Mouse (Mus musculus) spleen, embryonic (tissue): ENCODE measurements around the gene Gosr2.

Experiments
- CTCF ChIA-PET: fragments of 350-600 bp; sonication (Branson Sonifier 250); formaldehyde crosslinking; loops from one replicate; lab custom pipeline; 2022; lab: Charles Lee

Gosr2 gene

DNA sequence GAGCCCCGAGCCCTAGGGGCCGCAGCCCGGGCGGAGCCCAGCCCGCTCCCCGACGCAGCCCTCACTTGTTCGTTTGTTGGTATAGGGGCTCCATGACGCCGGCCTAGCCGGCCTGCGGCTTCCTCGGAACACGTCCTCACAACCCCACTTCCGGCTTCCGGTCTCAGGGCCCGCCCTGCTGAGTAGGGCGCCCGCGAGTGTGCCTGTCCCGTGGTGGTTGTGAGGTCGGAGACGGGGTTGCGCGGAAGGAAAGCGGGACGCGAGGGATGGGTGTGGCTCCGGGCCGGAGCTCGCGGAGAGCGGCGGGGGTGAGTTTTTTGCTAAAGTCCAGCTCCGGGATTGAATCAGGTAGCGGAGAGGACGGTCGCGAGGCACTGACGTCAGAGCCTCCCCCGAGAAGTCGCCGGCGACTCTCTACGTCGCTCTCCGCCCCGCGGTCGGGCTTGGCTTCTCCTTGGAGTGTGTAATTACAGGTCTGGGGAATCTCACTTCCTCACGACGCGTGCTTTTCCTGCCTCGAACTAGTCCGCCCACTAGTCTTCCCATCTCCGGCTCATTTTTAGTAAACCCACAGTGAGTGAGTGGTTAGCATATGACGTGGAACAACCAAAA is at the start of gene Gosr2:
Gene Gosr2 (minus strand): TSS at position 334 of the 612 bp plus-strand sequence.
- CTCF ChIA-PET: interaction anchor here (0.6 kb wide), 2 partner anchors 366 to 971 kb away, joined by 5 read pairs; no protein-coding TSS in a partner anchor

DNA sequence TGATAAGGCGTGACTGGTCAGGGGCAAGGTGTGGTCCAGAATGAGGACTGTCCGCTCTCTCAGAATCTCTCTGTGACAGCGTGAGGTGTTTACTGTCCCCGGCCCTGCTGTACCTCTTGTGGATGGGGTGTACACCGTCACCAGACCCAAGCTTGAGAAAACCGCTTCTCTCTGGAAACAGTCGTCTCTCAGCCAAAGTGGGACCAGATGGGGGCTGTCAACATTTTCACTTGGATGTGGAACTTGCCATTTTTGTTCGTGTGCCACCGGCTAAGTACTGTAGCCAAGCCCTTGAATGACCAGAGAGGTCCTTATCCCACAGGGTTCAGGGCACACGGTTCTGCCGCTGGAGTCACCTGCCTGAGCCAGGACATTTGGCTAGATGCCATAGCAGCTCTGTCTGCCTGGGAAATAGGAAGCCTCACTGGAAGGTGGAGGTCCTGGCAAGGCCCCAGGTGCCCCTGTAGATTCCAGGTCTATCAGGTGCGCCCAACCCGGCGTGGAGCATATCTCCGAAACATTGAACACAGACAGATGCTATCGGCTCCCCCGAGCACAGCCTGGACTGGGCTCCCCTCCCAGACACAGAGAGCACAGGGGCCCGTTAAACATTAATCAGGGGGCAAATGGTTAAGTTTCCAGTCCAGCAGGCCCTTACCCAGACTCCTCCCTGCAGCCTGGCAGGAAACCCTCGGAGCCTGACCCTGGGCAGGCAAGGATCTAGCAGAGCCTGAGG is 37.5 kb upstream of the Gosr2 start:
- CTCF ChIA-PET: no interaction called here

DNA sequence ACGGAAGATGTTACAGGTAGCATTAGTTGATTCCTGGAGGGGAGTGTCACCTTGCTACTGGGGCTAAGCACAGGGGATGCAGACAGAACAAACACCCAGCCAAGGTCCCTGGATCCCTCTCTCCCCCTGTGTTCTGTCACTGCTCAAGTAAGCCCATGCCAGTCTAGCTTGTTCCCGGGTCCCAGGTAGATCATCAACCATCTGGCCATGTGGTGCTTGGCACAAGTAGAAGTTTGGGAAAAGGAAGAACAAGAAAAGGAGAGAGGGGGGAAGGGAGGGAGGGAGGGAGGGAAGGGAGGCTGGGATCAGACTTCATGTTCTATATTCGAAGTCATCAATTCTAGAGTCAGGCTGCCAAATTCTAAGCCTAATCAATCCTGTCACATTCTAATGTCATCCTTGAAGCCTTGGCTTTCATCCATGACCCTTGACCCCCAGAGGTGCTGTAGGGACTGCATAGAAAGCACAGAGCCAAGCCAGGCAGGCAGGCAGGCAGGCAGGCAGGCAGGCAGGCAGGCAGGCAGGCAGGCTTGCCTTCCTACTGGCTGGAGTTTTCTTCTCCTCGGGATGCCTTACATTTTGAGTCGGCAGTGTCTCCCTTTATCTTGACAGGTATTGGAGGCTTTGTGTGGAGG is 36.8 kb upstream of the Gosr2 start:
- CTCF ChIA-PET: no interaction called here

DNA sequence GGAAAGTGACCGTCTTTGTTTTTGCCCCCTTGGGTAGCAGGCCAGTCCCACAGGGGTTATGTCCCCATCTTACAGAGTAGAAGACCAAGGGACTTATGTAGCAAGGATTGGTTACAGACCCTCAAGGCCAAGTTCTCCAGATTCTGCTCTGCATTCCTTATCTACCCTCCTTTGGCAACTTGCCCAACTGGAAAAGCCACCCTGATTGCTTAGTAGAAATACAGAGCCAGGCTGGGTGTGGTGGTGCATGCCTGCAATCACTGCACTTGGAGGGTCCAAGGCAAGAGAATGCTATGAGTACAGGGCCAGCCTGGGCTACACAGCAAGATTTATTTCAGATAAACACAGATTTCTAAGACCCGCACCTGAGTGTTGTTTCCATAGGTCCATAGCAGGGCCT is 36.3 kb upstream of the Gosr2 start:
- CTCF ChIA-PET: no interaction called here

DNA sequence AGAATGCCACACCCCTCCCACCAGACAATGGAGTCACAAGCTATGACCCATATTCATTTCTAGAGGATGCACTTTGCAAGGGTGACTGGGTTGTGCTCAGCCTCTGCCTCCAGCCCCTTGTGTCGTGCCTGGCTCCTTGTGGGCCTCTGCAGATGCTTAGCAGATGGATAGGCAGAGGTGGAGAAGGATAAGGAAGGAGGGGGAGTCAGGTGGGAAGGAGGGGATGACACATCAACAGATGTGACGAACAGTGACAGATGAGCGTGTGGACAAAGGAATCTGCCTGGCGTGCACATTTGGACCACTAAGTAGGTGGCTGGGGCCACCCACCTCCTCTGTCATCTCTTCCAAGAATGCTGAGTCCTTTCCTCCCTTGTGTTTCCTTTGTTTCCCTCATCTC is 35.4 kb upstream of the Gosr2 start:
- CTCF ChIA-PET: no interaction called here

DNA sequence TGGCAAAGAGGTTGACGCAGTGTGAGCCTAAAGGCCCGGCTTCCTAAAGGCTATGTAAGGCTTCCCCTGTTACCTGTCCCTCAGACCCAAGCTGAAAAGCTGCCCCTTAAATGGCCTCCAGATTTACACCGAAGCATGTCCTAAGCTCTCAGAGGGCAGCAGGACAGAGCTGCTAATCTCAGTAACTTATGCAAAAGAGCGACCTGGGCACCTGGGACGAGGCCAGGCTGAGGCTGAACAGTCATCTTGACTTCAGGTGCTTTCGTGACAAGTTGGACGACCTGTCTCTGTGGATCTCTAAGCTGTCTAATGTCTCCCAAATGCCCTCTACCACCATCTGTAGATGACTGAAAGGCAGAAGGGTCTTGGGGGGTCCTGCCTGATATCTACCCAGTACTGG is 34.6 kb upstream of the Gosr2 start:
- CTCF ChIA-PET: no interaction called here

DNA sequence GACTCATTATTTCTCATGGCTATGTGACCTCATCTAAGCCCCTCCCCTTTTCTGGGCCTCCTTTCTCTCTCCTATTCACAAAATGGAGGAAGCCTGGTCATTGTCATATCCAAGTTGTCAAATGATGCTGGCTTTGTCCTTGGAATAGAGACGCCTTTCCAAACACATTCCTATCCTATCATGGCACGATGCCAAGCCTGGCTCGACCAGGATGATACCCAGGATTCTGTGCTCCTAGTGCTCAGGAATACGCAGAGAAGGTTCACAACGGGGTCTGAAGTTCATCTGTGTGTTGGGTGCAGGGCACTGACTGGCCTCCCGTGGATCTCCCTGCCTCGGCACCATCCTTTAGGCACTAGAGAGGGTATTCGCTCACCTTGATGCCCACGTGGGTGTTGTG is 33.9 kb upstream of the Gosr2 start:
- CTCF ChIA-PET: no interaction called here

DNA sequence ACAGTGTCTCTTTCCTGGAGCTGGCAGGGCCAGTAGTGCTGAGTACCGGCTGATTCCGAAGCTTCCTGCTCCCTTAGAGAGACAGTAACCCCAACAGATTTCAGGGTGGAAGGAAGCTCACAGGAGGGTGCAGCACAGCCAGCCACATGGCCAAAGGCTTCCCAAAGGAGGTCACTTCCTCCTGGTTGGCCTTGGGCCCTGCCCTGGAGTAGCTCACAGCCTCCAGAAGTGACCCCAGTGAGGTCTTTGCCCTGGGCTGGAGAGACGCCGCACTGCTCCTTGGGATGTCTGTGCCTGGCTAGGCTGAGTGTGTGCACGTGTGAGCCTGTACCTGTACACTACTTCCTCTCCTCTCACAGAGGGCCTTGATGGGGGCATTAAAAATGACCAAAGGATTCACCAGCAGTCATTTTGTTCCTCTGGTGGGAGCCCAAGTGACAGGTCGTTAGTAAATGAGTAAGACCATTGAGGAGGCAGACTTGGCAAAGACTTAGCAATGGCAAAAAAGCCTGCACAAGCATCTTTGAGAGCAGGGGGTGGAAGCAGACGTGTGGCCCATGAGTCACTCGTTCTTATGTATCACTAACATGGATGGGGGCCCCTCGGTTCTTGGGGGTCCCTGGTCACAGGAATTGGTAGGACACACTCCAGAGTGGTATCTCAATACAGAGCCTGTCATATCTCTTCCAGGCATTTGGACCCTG is 31.7 kb upstream of the Gosr2 start:
- CTCF ChIA-PET: no interaction called here

DNA sequence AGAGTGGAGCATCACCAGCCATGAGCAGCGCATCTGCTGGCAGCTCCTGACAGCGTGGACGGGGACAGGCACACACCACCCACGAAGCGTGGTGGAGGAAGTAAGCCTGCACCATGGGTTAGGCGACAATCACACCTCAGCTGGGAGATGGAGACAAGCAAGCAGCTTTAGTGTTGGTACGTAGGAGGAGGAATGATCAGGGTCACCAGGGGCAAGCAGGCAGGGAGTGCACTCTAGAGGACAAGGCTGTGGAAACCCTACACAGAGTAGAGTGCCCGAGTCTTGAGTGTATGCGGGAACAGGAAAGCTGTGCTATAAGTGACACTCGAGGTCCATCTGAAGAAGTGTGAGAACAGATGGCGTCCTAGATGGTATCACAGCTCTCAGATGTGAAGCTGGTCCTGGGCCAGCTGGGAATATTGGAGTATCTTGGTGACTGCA is 26.7 kb upstream of the Gosr2 start:
- CTCF ChIA-PET: no interaction called here

DNA sequence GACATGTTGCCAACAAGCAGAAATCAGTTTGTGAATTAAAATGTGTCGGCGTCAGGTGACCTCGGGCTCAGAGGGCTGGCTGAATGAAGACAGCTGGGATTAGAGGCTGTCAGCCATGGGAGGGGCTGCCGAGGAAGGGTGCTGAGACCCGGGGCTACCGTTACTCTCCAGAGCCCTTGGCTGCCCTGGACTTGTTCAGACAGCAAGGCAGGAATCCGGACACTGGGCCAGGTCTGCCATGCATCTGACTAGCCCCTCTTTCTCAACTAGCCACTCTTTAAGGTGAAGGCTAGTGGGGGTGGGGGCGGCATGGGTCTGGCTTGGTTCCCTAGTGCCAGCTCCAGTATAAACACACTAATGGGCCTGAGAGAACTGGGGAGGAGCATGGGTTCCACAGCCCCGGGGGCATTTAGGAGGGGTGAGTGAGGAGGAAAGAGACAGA is 24.4 kb upstream of the Gosr2 start:
- CTCF ChIA-PET: no interaction called here

DNA sequence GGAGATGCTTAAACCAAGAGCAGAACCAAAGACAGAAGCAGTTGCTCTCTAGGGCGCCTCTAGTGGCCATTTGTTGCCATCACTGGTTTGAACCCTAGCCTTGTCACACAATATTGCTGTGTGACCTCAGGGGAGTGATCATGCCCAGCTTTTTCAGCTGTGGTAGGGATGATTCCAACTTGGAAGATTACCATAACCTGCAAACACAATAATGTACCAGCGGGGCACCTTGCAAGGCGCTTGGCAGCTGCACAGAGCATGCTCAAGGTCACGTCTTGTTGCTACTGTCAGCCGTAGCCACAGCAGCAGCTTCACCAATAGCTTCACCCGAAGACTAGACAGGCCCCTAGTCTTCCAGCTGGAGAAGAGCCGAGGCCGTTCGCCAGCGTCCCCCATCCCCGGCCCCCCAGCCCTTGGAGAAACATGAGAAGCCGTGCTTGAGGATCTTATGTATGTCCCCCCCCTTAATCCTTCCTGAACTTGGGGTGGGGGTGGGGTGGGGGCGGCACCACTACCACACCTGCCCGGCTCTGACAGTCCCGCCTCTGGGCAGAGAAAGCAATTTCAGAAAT is 23.9 kb upstream of the Gosr2 start:
- CTCF ChIA-PET: no interaction called here

DNA sequence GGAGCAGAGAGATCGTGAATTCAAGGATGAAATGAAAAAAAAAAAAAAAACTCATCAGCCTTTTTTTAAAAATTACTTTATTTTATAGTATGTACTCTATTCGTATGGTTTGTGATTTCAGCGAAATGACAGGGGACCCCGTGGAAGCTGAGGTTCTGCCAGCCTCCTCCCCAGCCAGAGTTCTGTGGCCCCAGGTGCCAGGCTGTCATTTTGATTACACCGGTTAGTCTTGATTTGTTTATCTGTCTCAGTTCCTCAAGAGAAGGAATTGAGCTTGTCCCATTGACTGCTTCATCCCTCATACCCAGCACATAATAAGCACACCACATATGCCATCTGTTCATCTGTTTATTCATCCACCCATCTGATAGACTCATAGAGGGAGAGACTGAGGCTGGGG is 21.7 kb upstream of the Gosr2 start:
- CTCF ChIA-PET: no interaction called here

DNA sequence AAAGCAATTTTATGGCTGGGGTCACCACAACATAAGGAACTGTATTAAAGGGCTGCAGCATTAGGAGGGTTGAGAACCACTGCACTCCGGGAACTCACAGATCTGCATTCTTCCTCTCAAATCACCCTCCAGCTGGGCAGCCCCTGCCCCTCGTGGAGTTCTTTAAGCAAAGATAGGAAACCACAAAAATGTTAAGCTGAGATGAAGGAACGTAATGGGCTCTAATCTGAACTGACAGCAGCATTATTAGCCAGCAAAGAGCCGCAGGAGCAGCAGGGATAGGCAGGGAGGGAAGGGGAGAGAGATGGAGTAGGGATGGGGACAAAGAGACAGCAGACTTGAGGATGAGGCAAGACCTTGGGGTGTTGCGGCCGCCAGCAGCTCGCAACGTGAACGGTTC is 19.3 kb upstream of the Gosr2 start:
- CTCF ChIA-PET: no interaction called here

DNA sequence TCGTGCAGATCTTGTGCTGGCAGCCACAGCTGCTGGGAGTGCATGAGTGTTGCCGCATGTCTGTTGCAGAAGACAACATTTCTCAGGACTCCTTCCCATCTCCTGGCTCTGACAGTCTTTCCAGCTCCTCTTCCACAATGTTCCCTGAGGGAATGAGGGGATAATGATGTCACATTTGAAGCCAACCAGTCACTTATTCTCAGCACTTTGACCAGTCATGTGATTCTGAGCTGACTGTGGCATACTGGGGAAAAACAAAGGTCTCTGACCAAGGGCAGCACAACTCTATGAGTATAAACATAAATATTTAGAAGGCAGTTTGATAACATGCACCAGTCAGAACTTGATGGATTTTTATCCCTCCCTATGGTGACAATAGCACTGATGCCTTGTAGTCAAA is 16.4 kb upstream of the Gosr2 start:
- CTCF ChIA-PET: no interaction called here

DNA sequence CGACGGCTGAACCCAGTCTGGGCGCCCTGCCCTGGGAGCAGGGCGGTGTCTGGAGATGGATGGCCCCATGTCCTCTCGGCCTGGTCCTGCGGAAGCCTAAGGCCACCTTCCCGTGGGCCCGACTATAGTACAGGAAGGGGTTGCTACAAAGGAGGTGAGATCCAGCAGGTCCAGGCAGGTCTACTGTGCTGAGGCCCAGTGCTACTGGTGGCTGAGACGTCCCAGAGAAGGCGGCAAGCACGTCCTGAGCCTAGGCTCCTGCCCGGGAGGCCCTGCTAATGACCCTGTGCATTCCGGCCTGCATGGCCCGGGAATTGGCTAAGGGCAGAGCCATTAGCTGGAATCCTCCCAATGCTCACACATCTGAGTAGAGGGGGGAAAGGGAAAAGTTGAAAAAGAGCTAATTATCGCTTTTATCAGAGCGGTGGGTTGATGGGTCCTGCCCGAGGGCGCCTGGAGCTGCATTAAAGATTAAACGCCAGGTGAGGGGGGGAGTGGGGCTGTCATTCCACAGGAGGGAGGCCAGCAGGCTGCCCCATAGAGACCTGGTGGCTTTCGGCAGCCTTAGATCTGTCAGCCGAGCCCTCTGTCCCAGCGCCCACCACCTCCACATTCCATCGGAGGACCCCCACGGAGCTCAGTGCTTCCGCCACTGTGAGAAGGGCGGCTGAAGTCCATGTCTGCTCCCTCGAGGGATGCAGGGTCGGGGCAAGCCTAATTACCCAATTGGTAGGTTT is 14.3 kb upstream of the Gosr2 start:
- CTCF ChIA-PET: no interaction called here

DNA sequence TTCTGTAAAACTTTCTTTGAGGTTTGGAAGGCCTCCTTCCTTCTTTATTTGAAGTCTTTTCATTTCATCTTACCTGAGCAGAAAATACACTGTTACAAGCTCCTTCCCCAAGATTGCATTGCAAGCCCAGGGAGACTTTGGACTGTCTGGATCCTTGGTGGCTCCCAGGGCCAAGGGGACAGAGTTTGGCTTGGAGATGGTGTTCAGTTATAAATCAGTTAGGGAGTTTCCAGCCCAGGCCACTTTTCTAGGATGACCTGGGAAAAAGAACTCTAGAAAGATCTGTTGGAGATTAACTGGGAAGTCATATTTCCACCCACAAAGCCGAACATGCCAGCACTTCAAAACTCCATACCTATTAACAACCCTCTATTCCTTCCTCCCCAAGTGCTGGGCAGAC is 12.3 kb upstream of the Gosr2 start:
- CTCF ChIA-PET: no interaction called here

DNA sequence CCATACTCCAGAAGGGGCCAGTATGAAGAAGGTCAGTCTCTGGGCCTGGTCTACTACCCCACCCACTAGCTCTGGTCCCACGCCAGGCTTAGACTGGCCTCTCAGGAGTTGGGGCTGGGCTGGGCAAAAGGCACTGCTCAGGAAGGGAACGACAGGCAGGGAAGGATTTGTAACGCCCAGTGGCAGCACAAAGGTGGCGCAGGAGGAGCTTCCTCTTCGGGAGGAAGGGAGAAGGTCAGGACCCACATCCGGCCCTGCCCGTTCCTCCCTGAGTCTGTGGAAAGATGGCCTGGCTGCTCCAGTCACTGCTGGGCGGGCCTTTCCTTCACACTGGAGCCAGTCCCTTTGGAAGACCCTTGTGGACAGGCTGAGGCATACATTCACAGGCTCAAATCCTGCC is 9.3 kb upstream of the Gosr2 start:
- CTCF ChIA-PET: no interaction called here

DNA sequence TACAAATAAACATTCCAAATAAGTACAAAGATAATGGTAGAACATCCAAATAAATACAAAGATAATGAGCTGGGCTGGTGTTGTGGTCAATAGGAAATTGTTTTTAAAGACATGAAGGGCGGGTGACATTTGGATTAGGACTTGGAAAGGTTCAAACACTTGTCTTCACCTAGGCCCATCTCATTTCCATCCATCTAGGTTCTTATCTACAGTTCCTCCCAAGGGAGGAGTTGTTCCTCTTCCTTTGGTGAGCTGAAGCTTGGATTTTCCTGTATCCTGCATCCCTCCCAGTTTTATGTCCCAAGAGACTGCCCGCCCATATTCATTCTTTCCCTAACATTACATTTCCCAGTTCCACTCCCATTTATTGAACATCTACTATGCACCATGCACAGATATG is 528 bp upstream of the Gosr2 start:
- CTCF ChIA-PET: no interaction called here

DNA sequence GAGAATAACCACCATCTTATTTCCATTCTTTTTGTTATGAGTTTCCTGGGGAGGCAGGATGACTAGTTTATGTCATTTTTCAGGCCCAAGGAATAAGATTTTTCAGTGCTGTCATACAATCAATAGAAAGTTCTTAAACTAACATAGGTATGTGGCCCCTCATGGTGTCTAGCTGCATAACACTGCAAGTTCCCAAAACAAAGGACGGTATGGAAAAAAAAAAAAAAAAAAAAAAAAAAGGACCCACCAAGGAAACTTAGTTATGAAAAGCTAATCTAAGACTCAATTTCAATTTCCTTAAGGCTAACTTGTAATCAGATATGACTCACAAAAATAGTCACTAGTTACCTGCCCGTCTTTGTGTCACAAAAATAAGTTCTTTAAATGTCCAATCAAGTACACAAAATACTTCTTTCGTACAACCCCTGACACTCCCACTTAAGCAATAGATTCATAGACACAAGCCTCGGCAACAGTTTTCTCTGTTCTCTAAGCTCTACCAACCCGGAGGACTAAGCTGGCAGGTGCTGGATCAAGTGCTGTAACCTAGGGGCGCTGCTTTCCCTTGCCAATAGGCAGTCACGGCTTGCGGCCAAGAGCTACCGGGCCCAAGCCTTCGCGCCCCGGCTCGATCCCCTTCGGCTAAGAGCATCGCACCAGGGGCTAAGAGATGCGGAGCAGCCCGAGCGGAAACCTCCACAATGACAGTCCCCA is 690 bp downstream of the Gosr2 start:
- CTCF ChIA-PET: interaction anchor here (0.6 kb wide), 2 partner anchors 365 to 971 kb away, joined by 5 read pairs; no protein-coding TSS in a partner anchor

DNA sequence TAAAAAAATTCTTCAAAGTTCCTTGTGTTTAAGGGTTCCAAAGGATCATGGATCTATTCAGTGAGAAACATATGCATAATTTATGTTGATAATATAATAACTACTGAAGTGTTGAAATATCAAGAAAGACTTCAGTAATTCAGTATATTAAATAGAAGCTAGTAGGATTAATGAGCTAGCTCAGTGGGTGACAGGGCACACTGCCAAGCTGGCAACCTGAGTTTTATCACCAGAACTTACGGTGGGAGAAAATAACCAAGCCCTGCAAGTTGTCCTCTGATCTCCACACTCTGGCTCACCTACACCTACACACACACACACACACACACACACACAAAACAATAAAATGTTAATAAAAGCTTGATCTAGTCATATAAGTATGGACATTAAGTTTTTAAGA is 4.5 kb downstream of the Gosr2 start:
- CTCF ChIA-PET: no interaction called here
